Mouse (Mus musculus): Measurements from ENCODE around the gene Fam25c.

GRCm38 (mm10) chr14:34330657-34331158 is 24.5 kb downstream of the Fam25c start:
- TF ChIP-seq TBP (conservative IDR thresholded peaks at IDR 0.05; ENCODE audit: low read depth, low read length) (no peak), POLR2AphosphoS2 (IDR thresholded peaks at IDR 0.05; ENCODE audit: low read depth, low read length) (no peak), BHLHE40 (IDR thresholded peaks at IDR 0.05; ENCODE audit: low read depth, low read length) (no peak), NRF1 (IDR thresholded peaks at IDR 0.05; ENCODE audit: low read depth, low read length) (no peak), CTCF (conservative IDR thresholded peaks at IDR 0.05 in 1 of 2, IDR thresholded peaks at IDR 0.05 in 1 of 2; ENCODE audit: low read depth in 2 of 2, low read length in 2 of 2) (no peak), TCF12 (IDR thresholded peaks at IDR 0.05; ENCODE audit: low read depth, low read length) (no peak), EP300 (IDR thresholded peaks at IDR 0.05; ENCODE audit: low read length) (no peak), UBTF (IDR thresholded peaks at IDR 0.05; ENCODE audit: low read depth, low read length) (no peak), E2F4 (IDR thresholded peaks at IDR 0.05; ENCODE audit: insufficient replicate concordance, low read depth, low read length) (no peak), RCOR1 (conservative IDR thresholded peaks at IDR 0.05; ENCODE audit: low read depth, low read length) (no peak), NELFE (IDR thresholded peaks at IDR 0.05; ENCODE audit: low read depth, low read length) (no peak), JUND (conservative IDR thresholded peaks at IDR 0.05; ENCODE audit: low read depth, low read length) (no peak), SIN3A (IDR thresholded peaks at IDR 0.05; ENCODE audit: low read length) (no peak), MAZ (IDR thresholded peaks at IDR 0.05; ENCODE audit: low read depth, low read length) (no peak)
